Mouse (Mus musculus) erythroblast, embryonic 14.5 days (primary cell): Measurements from ENCODE around the gene Gm29666.

Source experiments
- GATA1 ChIP-seq: IDR thresholded peaks from 2 replicates; pipeline ENCODE4 v1.6.1; 2012; ENCODE audit warnings: low read length, inconsistent platforms, mixed read lengths
- TAL1 ChIP-seq: IDR thresholded peaks from 3 replicates; pipeline ENCODE4 v1.6.1; 2012; ENCODE audit warnings: low read length, inconsistent platforms, mixed read lengths

GRCm38 (mm10) chr15:84942647-84943285 lies 22.9 kb upstream of the Gm29666 start:
- TF ChIP-seq GATA1 (no peak), TAL1 (no peak)
